Mouse (Mus musculus): ENCODE data around the gene Itch.
"Not testable (repeated sequence)": the region's sequence is repeated elsewhere in the genome, so short reads cannot be mapped to it uniquely, and the experiment has no call there.

Itch gene

GRCm38 (mm10) chr2:155149296-155149695 lies 16.0 kb downstream of the Itch start:
- not testable (repeated sequence) for DNase-seq (ENCODE audit: low spot score)

DNA sequence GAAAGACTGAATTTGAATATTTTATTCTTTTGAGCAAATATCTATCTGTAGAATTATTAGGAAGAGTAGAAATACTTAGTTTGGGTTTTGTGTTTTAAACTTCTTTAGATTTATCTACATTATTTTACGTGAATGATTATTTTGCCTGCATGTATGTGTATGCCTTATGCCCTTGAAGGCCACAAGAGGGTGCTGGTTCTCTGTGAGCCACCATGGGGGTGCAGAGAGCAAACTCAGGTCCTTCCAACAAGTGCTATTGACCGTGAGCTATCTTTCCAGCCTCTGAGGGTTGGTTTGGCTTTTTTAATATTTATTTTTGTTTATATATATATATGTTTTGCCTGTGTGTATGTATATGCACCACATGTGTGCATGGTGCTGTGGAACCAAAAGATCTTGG lies 74.1 kb downstream of the Itch start:
- no peak for DNase-seq (ENCODE audit: low spot score)

GRCm38 (mm10) chr2:155223145-155223544 lies 89.8 kb downstream of the Itch start:
- no peak for DNase-seq (ENCODE audit: low spot score)

GRCm38 (mm10) chr2:155224721-155225120 lies 91.4 kb downstream of the Itch start:
- DNase-seq (ENCODE audit: low spot score) = no peak

- no peak for DNase-seq (ENCODE audit: low spot score)
Measured at GRCm38 (mm10) chr2:155235746-155236361, 102.5 kb downstream of the Itch start.

GRCm38 (mm10) chr2:155236362-155236992 lies 103.2 kb downstream of the Itch start, which contains the start of gene Dynlrb1:
Gene Dynlrb1, plus strand, starts transcription at chr2:155236533.
- peak; percentile 99 for DNase-seq (ENCODE audit: low spot score)

GRCm38 (mm10) chr2:155237276-155237675 lies 104.0 kb downstream of the Itch start:
- DNase-seq (ENCODE audit: low spot score) = no peak

DNA sequence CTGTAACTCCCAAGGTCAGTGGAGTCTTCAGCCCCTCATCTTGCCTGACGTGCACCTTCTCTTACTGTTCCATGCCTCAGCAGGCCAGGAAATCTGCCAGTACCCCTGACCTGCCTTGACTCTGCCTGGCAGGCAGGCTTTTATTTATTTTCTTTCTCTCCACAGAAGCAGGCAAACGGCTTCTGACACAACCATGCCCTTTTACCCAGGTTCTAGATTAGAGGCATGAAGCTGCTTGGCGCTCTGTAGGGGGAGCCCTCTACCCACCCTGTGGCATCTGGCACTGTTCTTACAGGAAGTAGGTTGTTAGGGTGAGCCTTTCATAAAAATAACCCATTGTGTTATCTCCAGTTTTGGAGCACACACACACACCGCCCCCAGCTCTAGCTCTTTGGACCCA lies 107.6 kb downstream of the Itch start:
- DNase-seq (ENCODE audit: low spot score) = no peak

DNA sequence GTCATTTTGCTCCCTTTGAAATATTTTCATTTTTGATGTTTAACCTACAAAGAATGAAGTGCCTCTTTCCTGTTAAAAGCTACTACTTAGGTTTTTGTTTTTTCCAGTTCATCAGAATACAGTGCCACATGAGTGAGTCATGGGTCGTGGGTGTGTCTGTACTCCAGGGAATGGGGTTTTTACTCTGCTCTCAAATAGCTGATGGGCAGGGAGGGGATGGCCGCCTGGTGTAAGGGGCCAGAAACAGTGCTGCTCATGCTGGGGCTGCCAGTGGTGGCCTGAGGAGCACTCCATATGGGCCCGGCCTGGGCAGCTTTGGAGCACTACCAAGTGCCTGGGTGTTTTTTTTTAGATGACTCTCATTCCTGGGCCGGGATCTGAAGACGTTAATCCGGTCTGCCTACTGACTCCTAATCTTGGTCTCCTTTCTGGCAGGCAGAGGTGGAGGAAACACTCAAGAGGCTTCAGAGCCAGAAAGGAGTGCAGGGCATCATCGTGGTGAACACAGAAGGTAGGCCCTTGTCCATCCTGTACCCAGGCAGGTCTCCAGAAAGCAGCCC lies 109.1 kb downstream of the Itch start:
- no peak for DNase-seq (ENCODE audit: low spot score)

DNA sequence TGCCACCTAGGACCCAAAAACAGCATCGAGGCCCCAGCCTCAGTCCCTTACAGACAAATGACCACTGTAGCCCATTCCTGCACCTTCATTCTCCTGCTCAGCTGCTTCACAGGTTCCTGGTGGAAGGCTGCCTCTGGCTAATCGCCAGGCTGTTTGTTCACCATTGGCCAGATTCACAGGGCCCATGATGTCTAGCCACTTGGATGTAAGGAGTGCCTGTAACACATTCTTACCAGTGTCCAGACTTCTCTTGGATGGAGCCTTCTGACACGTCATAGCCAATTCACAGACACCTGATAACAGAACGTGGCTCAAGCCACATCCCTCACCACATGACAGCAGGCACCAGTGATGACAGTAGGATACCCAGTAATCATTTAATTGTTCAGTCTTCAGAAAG lies 112.9 kb downstream of the Itch start:
- DNase-seq (ENCODE audit: low spot score) = no peak

DNA sequence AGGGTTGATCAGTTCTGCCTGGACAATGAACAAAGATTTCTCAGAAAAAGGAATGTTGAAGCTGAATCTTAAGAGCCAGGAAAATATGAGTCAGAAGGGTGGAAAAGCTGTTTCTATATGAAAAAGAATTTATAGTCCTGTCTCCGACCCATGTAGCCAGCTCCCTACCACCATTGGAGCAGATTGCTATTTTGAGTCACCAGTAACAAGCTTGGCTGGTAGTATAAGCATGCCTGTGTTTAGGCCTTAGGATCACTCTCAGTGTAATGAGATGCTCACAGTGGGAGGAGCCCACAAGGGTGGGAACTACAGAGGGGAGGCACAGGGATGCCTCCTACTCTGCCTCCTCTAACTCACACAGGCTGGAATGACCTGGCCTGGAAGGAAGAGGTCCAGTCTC lies 114.9 kb downstream of the Itch start:
- no peak for DNase-seq (ENCODE audit: low spot score)

- no peak for DNase-seq (ENCODE audit: low spot score)
Measured at GRCm38 (mm10) chr2:155248718-155249117, 115.4 kb downstream of the Itch start.

DNA sequence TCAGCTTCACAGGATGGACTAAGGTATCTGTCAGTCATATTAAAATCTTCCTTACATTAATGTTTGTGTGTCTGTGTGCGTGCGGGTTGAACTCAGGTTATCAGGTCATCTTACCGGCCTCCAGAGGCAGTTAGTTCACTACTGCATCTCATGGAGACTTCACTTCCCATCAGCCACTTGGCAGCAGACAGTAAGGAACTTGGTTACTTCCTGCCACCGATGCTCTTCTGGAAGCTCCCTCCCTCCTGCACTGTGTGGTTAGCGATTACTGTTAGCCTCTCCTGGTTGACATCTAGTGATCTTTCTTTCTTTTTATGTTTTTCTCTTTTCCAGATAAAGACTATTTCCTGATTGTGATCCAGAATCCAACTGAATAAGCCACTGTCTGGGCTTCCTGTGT lies 116.3 kb downstream of the Itch start:
- no peak for DNase-seq (ENCODE audit: low spot score)

DNA sequence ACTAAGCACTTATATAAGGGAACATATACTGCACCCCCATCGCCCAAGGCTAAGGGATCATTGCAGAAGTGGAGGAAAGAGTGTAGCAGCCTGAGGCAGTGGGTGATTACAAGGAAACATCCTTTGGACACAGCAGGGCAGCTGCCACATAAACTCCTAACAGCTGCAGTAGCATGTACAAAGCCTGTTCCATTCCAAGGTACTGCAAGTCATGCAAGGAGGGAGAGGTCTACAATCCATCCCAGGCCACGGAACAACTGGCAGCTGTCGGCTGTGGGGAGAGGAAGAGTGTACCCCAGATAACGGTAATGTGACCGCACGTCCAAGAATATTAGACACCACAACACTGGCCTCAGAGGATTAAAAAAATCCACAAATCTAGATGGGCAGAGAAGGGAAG lies 132.2 kb downstream of the Itch start:
- no peak for DNase-seq (ENCODE audit: low spot score)

GRCm38 (mm10) chr2:155266896-155267295 lies 133.6 kb downstream of the Itch start:
- no peak for DNase-seq (ENCODE audit: low spot score)

GRCm38 (mm10) chr2:155271957-155272356 lies 138.6 kb downstream of the Itch start:
- no peak for DNase-seq (ENCODE audit: low spot score)

- no peak for DNase-seq (ENCODE audit: low spot score)
Measured at GRCm38 (mm10) chr2:155272396-155273170, 139.3 kb downstream of the Itch start.

GRCm38 (mm10) chr2:155273603-155274002 lies 140.3 kb downstream of the Itch start:
- DNase-seq (ENCODE audit: low spot score) = no peak

GRCm38 (mm10) chr2:155276195-155276594 lies 142.9 kb downstream of the Itch start, which contains the start of gene Map1lc3a:
Gene Map1lc3a, plus strand, starts transcription at chr2:155276297.
- peak; percentile 98 for DNase-seq (ENCODE audit: low spot score)
